ENCODE assay signal across 27 mouse cellular contexts in the genomic region with DNA sequence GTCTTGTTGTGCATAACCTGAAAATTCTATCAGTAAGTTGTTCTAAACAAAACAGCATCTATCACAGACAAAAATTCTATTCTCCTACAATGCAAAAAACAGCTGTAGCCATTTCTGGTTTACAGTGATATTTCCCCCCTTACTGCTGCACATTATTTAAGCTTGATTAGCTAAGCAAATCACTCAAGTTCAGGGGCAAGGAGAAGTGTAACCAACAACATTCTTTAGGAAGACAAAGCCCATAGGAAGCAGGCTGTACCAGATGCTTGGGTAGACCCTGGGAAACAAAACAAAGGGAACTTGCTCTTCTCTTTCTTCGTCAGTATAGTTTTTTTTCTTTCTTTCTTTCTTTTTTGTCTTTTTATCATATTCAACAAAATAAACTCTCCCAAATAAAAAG.
"Had no signal": no experiment of that assay in that cellular context is flagged by ENCODE, and none has a peak within 500 bp of the region (broad histone marks: within the 10 kb centered on the region; RNA-seq: fewer than 3 reads in every experiment).

No protein-coding gene starts in this region.

- H3K9ac ChIP-seq: embryonic facial prominence, embryonic 12.5 days; embryonic facial prominence, embryonic 13.5 days; embryonic facial prominence, embryonic 15.5 days; forebrain, embryonic 12.5 days; forebrain, embryonic 13.5 days; forebrain, embryonic 15.5 days; forebrain, postnatal 0 days had no signal

- DNase-seq: cerebellum, adult 18-20 months; cerebellum, adult 2 months; cerebellum, adult 8-10 months; cerebellum, adult 9-10 months; cerebellum, adult 9-11 months; cerebellum, postnatal 10 days; cerebellum, postnatal 14 days; cerebellum, postnatal 25 days; cerebellum, postnatal 36 days; embryo, embryonic 11 days; forebrain, postnatal 0 days; gastrocnemius, postnatal 10 days; gastrocnemius, postnatal 25 days; gastrocnemius, postnatal 36 days; heart, adult 11 months; heart, adult 2 months had no signal

- H3K4me2 ChIP-seq: embryonic facial prominence, embryonic 12.5 days; embryonic facial prominence, embryonic 13.5 days; embryonic facial prominence, embryonic 15.5 days; forebrain, embryonic 12.5 days; forebrain, embryonic 13.5 days; forebrain, embryonic 15.5 days had no signal

- H3K4me1 ChIP-seq: embryonic facial prominence, embryonic 10.5 days; embryonic facial prominence, embryonic 12.5 days; embryonic facial prominence, embryonic 13.5 days; embryonic facial prominence, embryonic 15.5 days; forebrain, embryonic 10.5 days; forebrain, embryonic 12.5 days; forebrain, embryonic 13.5 days; forebrain, embryonic 15.5 days had no signal

- H3K9me3 ChIP-seq: embryonic facial prominence, embryonic 10.5 days; embryonic facial prominence, embryonic 12.5 days; embryonic facial prominence, embryonic 13.5 days; embryonic facial prominence, embryonic 15.5 days; forebrain, embryonic 10.5 days; forebrain, embryonic 12.5 days; forebrain, embryonic 13.5 days; forebrain, embryonic 15.5 days had no signal

- H3K27me3 ChIP-seq: embryonic facial prominence, embryonic 12.5 days; embryonic facial prominence, embryonic 13.5 days; embryonic facial prominence, embryonic 15.5 days; forebrain, embryonic 12.5 days; forebrain, embryonic 13.5 days; forebrain, embryonic 15.5 days had no signal

- H3K36me3 ChIP-seq: embryonic facial prominence, embryonic 10.5 days; embryonic facial prominence, embryonic 12.5 days; embryonic facial prominence, embryonic 13.5 days; embryonic facial prominence, embryonic 15.5 days; forebrain, embryonic 10.5 days; forebrain, embryonic 12.5 days; forebrain, embryonic 15.5 days had no signal

- ATAC-seq: forebrain, embryonic 13.5 days; forebrain, embryonic 14.5 days; forebrain, embryonic 15.5 days; forebrain, embryonic 16.5 days; forebrain, postnatal 0 days had no signal

- H3K4me3 ChIP-seq: embryonic facial prominence, embryonic 10.5 days; embryonic facial prominence, embryonic 12.5 days; embryonic facial prominence, embryonic 13.5 days; embryonic facial prominence, embryonic 15.5 days; erythroblast, embryonic 14.5 days; forebrain, embryonic 10.5 days; forebrain, embryonic 12.5 days; forebrain, embryonic 13.5 days; forebrain, embryonic 15.5 days; heart, adult 2 months had no signal

- H3K27ac ChIP-seq: embryonic facial prominence, embryonic 10.5 days; embryonic facial prominence, embryonic 12.5 days; embryonic facial prominence, embryonic 13.5 days; embryonic facial prominence, embryonic 15.5 days; forebrain, embryonic 10.5 days; forebrain, embryonic 12.5 days; forebrain, embryonic 13.5 days; forebrain, embryonic 15.5 days; heart, adult 2 months had no signal
